Mouse (Mus musculus): ENCODE measurements around the gene Cenpi.

DNA sequence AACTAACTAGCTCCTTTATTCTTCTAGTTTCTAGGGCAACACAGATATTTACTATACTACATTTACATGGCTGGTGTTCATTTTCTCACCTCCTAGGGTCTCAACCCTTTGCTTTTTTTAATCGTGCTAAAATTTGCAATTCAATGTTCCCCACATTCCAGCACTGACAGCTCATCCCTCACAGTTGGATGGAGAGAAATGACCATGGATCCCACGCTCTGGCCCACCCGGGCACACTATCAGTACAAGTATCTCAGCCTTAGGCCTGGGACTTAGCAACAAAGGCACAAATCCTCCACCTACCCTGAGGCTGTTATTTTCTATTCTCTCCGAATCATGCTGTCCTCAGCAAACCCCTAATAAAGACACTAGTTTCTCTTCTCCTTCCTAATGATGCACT, 22.1 kb upstream of the Cenpi start:
- TF ChIP-seq CTCF (IDR thresholded peaks at IDR 0.05; ENCODE audit: insufficient read depth, low read length) = no peak
- TF ChIP-seq POLR2A (IDR thresholded peaks at IDR 0.05; ENCODE audit: borderline replicate concordance, extremely low read depth, low read depth, low read length) = no peak
